Mouse (Mus musculus): ENCODE data around the gene Leprot. TPM values are rescaled to one million over a fixed set of nuclear protein-coding genes. Genes with fewer than 3 reads are reported as not detected.

Gene Leprot
- 107 TPM for polyA plus RNA-seq (2015; fragmentation: Illumina TruSeq; extraction: RNeasy Lipid Tissue Mini Kit (QIAGEN cat#74804); ENCODE audit: insufficient read depth, low replicate concordance)

DNA sequence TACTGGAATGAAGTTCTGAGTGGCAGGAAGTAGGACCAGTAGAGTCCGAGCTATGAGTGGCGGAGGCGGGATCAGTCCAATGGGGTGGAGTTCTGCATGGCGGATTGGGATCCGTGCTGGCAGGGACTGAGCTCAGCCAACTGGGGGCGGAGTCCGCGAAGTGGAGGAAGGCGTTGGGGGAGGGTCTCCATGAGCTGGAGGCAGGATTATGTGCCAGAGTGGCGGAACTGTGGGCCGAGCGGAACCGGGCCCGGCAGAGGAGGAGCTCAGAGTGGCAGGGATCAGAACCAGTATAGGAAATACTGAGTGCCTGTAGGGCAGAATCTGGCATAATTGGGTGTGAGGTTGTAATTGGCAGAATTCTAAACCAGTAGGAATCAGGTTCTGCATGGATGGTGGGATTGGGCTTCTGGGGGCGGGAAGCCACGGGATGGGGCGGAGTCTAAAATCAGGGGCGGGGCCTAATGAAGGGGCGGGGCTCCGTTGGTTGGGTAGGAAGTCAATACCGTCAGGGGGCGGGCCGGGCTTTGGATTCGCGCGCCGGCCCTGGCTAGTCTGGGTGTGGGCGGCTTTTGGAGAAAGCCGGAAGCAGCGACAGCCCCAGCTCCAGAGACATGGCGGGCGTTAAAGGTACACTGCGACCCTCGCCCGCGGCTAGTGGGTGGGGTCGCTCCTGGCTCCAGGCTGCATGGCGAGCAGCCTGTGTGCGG lies at the start of gene Leprot:
Leprot (plus strand) TSS at position 523 of the 710 bp plus-strand sequence.

Other genes with a start within 250 kb of the Leprot start
- gene Ak4, start 228.4 kb upstream of the Leprot start, polyA plus RNA-seq (2015; fragmentation: Illumina TruSeq; extraction: RNeasy Lipid Tissue Mini Kit (QIAGEN cat#74804); ENCODE audit: insufficient read depth, low replicate concordance) = 0.15 TPM
- 4.7 TPM for gene Dnajc6, start 151.1 kb upstream of the Leprot start, polyA plus RNA-seq (2015; fragmentation: Illumina TruSeq; extraction: RNeasy Lipid Tissue Mini Kit (QIAGEN cat#74804); ENCODE audit: insufficient read depth, low replicate concordance)
- gene Lepr, start 69.7 kb downstream of the Leprot start, polyA plus RNA-seq (2015; fragmentation: Illumina TruSeq; extraction: RNeasy Lipid Tissue Mini Kit (QIAGEN cat#74804); ENCODE audit: insufficient read depth, low replicate concordance) = 28.4 TPM
- not detected for gene B020004J07Rik, start 196.3 kb downstream of the Leprot start, polyA plus RNA-seq (2015; fragmentation: Illumina TruSeq; extraction: RNeasy Lipid Tissue Mini Kit (QIAGEN cat#74804); ENCODE audit: insufficient read depth, low replicate concordance)
- not detected for gene C130073F10Rik, start 246.1 kb downstream of the Leprot start, polyA plus RNA-seq (2015; fragmentation: Illumina TruSeq; extraction: RNeasy Lipid Tissue Mini Kit (QIAGEN cat#74804); ENCODE audit: insufficient read depth, low replicate concordance)